Mouse (Mus musculus) testis, adult 2 months (tissue): ENCODE results near the gene Gm21293. TPM values are rescaled to one million over a fixed set of nuclear protein-coding genes. Genes with fewer than 3 reads are reported as not detected.
"Not testable (repeated sequence)": the region's sequence is repeated elsewhere in the genome, so short reads cannot be mapped to it uniquely, and the experiment has no call there.

Experiments used
- H3K27ac ChIP-seq: fragments of 200-500 bp; 2 replicates; pipeline ENCODE4 v1.5.1; 2012; ENCODE audit warnings: low read depth, low read length; ENCODE audit not compliant: control insufficient read depth, insufficient read depth
- H3K27me3 ChIP-seq: fragments of 200-500 bp; 2 replicates; pipeline ENCODE4 v1.6.1; 2012; ENCODE audit warnings: mild to moderate bottlenecking, low read length, moderate library complexity; ENCODE audit not compliant: control insufficient read depth, insufficient read depth
- H3K36me3 ChIP-seq: fragments of 200-500 bp; 2 replicates; pipeline ENCODE4 v1.6.1; 2012; ENCODE audit warnings: mild to moderate bottlenecking, low read length; ENCODE audit not compliant: control insufficient read depth, insufficient read depth
- H3K4me1 ChIP-seq: fragments of 200-500 bp; 2 replicates; pipeline ENCODE4 v1.6.1; 2012; ENCODE audit warnings: low read length; ENCODE audit not compliant: control insufficient read depth, insufficient read depth
- H3K4me3 ChIP-seq: fragments of 200-500 bp; 2 replicates; pipeline ENCODE4 v1.5.1; 2012; ENCODE audit warnings: low read depth, mild to moderate bottlenecking, low read length, moderate library complexity, mixed read lengths; ENCODE audit not compliant: control insufficient read depth
- CTCF ChIP-seq: fragments of 200-500 bp; IDR thresholded peaks from 2 replicates; pipeline ENCODE4 v1.5.1; 2012; ENCODE audit warnings: low read depth, mild to moderate bottlenecking, inconsistent platforms, low read length, moderate library complexity; ENCODE audit not compliant: control insufficient read depth, insufficient read depth, insufficient replicate concordance
- POLR2A ChIP-seq: fragments of 200-500 bp; IDR thresholded peaks from 2 replicates; pipeline ENCODE4 v1.6.1; 2012; ENCODE audit warnings: low read depth, mild to moderate bottlenecking, inconsistent platforms, low read length, moderate library complexity; ENCODE audit not compliant: control insufficient read depth
- polyA plus RNA-seq: library from polyadenylated mRNA; depleted of rRNA; stranded (reverse); fragments of >200 nt; gene quantifications from 2 replicates; pipeline ENCODE4 v1.2.3, GENCODE M21; 2012; rRNA removed

Gene Gm21293
- polyA plus RNA-seq: not detected in 2 replicates

- not testable (repeated sequence) for H3K27me3 ChIP-seq, H3K4me1 ChIP-seq, H3K4me3 ChIP-seq, H3K36me3 ChIP-seq, H3K27ac ChIP-seq
These were observed at the start of gene Gm21293 for GRCm38 (mm10) chr10:104142687-104143086. Gene Gm21293, plus strand, starts transcription at chr10:104142987.

- TF ChIP-seq POLR2A (no peak), CTCF (no peak)
- no peaks in the 10 kb centered on the region for H3K36me3 ChIP-seq
- no peaks in the 10 kb centered on the region for H3K4me1 ChIP-seq
- H3K4me3 ChIP-seq: no peak overlapping the region
- no peaks in the 10 kb centered on the region for H3K27me3 ChIP-seq
- H3K27ac ChIP-seq: no peak overlapping the region
These were observed 32.7 kb upstream of the Gm21293 start for GRCm38 (mm10) chr10:104110044-104110443.

- Histone ChIP-seq H3K36me3 (no peaks in the 10 kb centered on the region), H3K27me3 (no peaks in the 10 kb centered on the region), H3K4me1 (no peaks in the 10 kb centered on the region), H3K4me3 (no peak overlapping the region), H3K27ac (no peak overlapping the region)
- TF ChIP-seq POLR2A: no peak
- TF ChIP-seq CTCF: no peak
These were observed 24.5 kb upstream of the Gm21293 start for GRCm38 (mm10) chr10:104118312-104118711.

- H3K27me3 ChIP-seq, H3K36me3 ChIP-seq, H3K4me3 ChIP-seq: not testable (repeated sequence)
These were observed 8.4 kb downstream of the Gm21293 start, which contains the start of gene Gm6763 for GRCm38 (mm10) chr10:104151197-104151596. Gene Gm6763, plus strand, starts transcription at chr10:104151497.

GRCm38 (mm10) chr10:104159706-104160105 is 16.9 kb downstream of the Gm21293 start, which contains the start of gene Gm8764:
Gene Gm8764, plus strand, starts transcription at chr10:104160006.
- not testable (repeated sequence) for H3K36me3 ChIP-seq, H3K4me1 ChIP-seq, H3K4me3 ChIP-seq

More at GRCm38 (mm10) chr10:104151197-104151596, 8.4 kb downstream of the Gm21293 start, which contains the start of gene Gm6763:
- not testable (repeated sequence) for H3K4me1 ChIP-seq, H3K27ac ChIP-seq

GRCm38 (mm10) chr10:104168215-104168614 is 25.4 kb downstream of the Gm21293 start, which contains the start of gene Gm21304:
Gene Gm21304, plus strand, starts transcription at chr10:104168515.
- not testable (repeated sequence) for H3K36me3 ChIP-seq, H3K4me3 ChIP-seq, H3K27me3 ChIP-seq, H3K27ac ChIP-seq, H3K4me1 ChIP-seq

More at GRCm38 (mm10) chr10:104159706-104160105, 16.9 kb downstream of the Gm21293 start, which contains the start of gene Gm8764:
- not testable (repeated sequence) for H3K27me3 ChIP-seq, H3K27ac ChIP-seq

DNA sequence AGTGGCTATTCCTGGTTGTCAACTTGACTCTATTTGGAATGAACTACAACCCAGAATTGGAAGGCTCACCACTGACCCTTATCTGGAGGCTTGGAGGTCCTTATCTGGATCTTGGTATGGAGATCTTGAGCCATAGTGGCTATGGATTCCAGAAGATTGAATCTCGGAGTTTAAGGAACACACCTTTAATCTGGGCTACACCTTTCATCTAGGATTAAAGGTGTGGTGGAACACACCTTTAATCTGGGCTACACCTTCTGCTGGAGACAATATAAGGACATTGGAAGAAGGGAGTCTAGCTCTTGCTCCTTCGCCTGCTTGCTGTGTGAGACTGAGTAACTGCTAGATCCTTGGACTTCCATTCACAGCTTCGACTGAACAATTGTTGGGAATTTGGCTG is 33.9 kb downstream of the Gm21293 start, which contains the start of gene Gm21312:
Gene Gm21312 (plus strand): TSS at position 301 of the 400 bp plus-strand sequence.
- H3K4me1 ChIP-seq, H3K4me3 ChIP-seq, H3K36me3 ChIP-seq, H3K27ac ChIP-seq, H3K27me3 ChIP-seq: not testable (repeated sequence)

- not testable (repeated sequence) for H3K36me3 ChIP-seq, H3K4me3 ChIP-seq, H3K27ac ChIP-seq, H3K27me3 ChIP-seq, H3K4me1 ChIP-seq
These were observed 42.4 kb downstream of the Gm21293 start, which contains the start of gene Gm20765 for GRCm38 (mm10) chr10:104185233-104185632. Gene Gm20765, plus strand, starts transcription at chr10:104185533.

- H3K4me1 ChIP-seq, H3K36me3 ChIP-seq, H3K4me3 ChIP-seq, H3K27me3 ChIP-seq, H3K27ac ChIP-seq: not testable (repeated sequence)
These were observed 51.0 kb downstream of the Gm21293 start, which contains the start of gene Gm4340 for GRCm38 (mm10) chr10:104193742-104194141. Gene Gm4340, plus strand, starts transcription at chr10:104194042.

Other genes starting within 250 kb of the Gm21293 start
- not detected in 2 replicates for gene Gm6763, start 8.5 kb downstream of the Gm21293 start, polyA plus RNA-seq
- not detected in 2 replicates for gene Gm8764, start 17.0 kb downstream of the Gm21293 start, polyA plus RNA-seq
- not detected in 2 replicates for gene Gm21304, start 25.5 kb downstream of the Gm21293 start, polyA plus RNA-seq
- not detected in 2 replicates for gene Gm21312, start 34.0 kb downstream of the Gm21293 start, polyA plus RNA-seq
- not detected in 2 replicates for gene Gm20765, start 42.5 kb downstream of the Gm21293 start, polyA plus RNA-seq
- gene Gm4340, start 51.1 kb downstream of the Gm21293 start, polyA plus RNA-seq: not detected in 2 replicates